In genomic region chr17:31389432-31390050, GRCm38 (mm10) we compare ENCODE assay signal across 9 mouse cellular contexts. TPM values are rescaled to one million over a fixed set of nuclear protein-coding genes. Genes with fewer than 3 reads are reported as not detected.
DNase-seq lines count a peak whose midpoint lies in the region; ATAC-seq and TF ChIP-seq lines count a peak whose summit lies in the region.
"Had no signal": no experiment of that assay in that cellular context is flagged by ENCODE, and none has a peak within 500 bp of the region (broad histone marks: within the 10 kb centered on the region; RNA-seq: fewer than 3 reads in every experiment).

No protein-coding gene starts in this region.

- H3K36me3 ChIP-seq in forebrain, embryonic 12.5 days (replicated peaks), result no peaks in the 10 kb centered on the region
- H3K36me3 ChIP-seq in forebrain, postnatal 0 days (ENCODE audit: insufficient read depth), result no peaks in the 10 kb centered on the region
- no peaks in the 10 kb centered on the region for H3K36me3 ChIP-seq in midbrain, embryonic 16.5 days (ENCODE audit: control insufficient read depth, insufficient read depth, low read length)

- no peaks in the 10 kb centered on the region for H3K27me3 ChIP-seq in forebrain, embryonic 12.5 days
- no peaks in the 10 kb centered on the region for H3K27me3 ChIP-seq in forebrain, postnatal 0 days (ENCODE audit: insufficient read depth, low read length)
- no peaks in the 10 kb centered on the region for H3K27me3 ChIP-seq in midbrain, embryonic 16.5 days (ENCODE audit: control insufficient read depth, insufficient read depth, low read depth, low read length)

- H3K9ac ChIP-seq in forebrain, embryonic 12.5 days, result no peak overlapping the region
- H3K9ac ChIP-seq in forebrain, postnatal 0 days, result no peak overlapping the region; the same call in 1 of the 2 replicates
- 0 out of 2 replicates have a peak overlapping the region, but pooled peaks have one; percentile 7 for H3K9ac ChIP-seq in midbrain, embryonic 16.5 days (ENCODE audit: low read depth, low read length)

- H3K4me1 ChIP-seq in forebrain, embryonic 12.5 days, result peaks cover 55% of the 10 kb centered on the region
- H3K4me1 ChIP-seq in forebrain, postnatal 0 days (ENCODE audit: insufficient read depth), result peaks cover 27% of the 10 kb centered on the region
- H3K4me1 ChIP-seq in midbrain, embryonic 16.5 days (ENCODE audit: control insufficient read depth, insufficient read depth, low read length), result peaks cover 49% of the 10 kb centered on the region

- H3K27ac ChIP-seq in forebrain, embryonic 12.5 days, result 0 out of 2 replicates have a peak overlapping the region, but pooled peaks have one; percentile 27
- H3K27ac ChIP-seq in forebrain, postnatal 0 days (ENCODE audit: low read depth, low read length), result peak overlapping the region; percentile 50; the same call in 1 of the 2 replicates
- peak overlapping the region; percentile 5; the same call in 1 of the 2 replicates for H3K27ac ChIP-seq in midbrain, embryonic 16.5 days (ENCODE audit: low read length)

- 76% methylated on average over 3 of the region's 3 CpGs for WGBS in forebrain, embryonic 12.5 days
- WGBS in forebrain, postnatal 0 days, result 81% methylated on average over 3 of the region's 3 CpGs
- WGBS in midbrain, embryonic 16.5 days, result 91% methylated on average over 3 of the region's 3 CpGs

- no peak for TF ChIP-seq CTCF in forebrain, postnatal 0 days (IDR thresholded peaks at IDR 0.05; ENCODE audit: low read depth)

- H3K4me2 ChIP-seq in forebrain, embryonic 12.5 days, result no peak overlapping the region
- H3K4me2 ChIP-seq in forebrain, postnatal 0 days (ENCODE audit: low read depth), result peak overlapping the region; percentile 66; the same call in 1 of the 2 replicates
- H3K4me2 ChIP-seq in midbrain, embryonic 16.5 days (ENCODE audit: low read length), result peak overlapping the region; percentile 87

- H3K9me3 ChIP-seq in forebrain, embryonic 12.5 days, result no peaks in the 10 kb centered on the region
- H3K9me3 ChIP-seq in forebrain, postnatal 0 days (ENCODE audit: low read length), result no peaks in the 10 kb centered on the region
- no peaks in the 10 kb centered on the region for H3K9me3 ChIP-seq in midbrain, embryonic 16.5 days (replicated peaks; ENCODE audit: control insufficient read depth, low read length, poor library complexity, severe bottlenecking)

- DNase-seq in kidney, adult 9 months, result peak; percentile 44
- DNase-seq in kidney, postnatal 10 days, result no peak
- peak; percentile 55 for DNase-seq in forebrain, postnatal 0 days
- DNase-seq in layer of hippocampus, adult 9-11 months, result no peak
- no peak for DNase-seq in right cerebral cortex, adult 2 months (ENCODE audit: low spot score in 2 of 2)
- DNase-seq: gastrocnemius, postnatal 14 days; thymus, postnatal 14 days had no signal

- H3K4me3 ChIP-seq in forebrain, embryonic 12.5 days (replicated peaks), result no peak overlapping the region
- H3K4me3 ChIP-seq in forebrain, postnatal 0 days (ENCODE audit: low read depth, low read length), result no peak overlapping the region
- H3K4me3 ChIP-seq in midbrain, embryonic 16.5 days (ENCODE audit: low read depth, low read length), result no peak overlapping the region

- no peak for ATAC-seq in forebrain, embryonic 12.5 days (ENCODE audit: low FRiP score)
- ATAC-seq in forebrain, postnatal 0 days, result no peak
- no peak for ATAC-seq in midbrain, embryonic 16.5 days

RNA-seq across cellular contexts. Expression of gene Pde9a, which starts 3.5 kb away (rescaled TPM):
- 34.7 and 36.7 TPM in 2 replicates for polyA plus RNA-seq in forebrain, embryonic 12.5 days (2016; fragmentation: Nextera tagmentation; extraction: Ambion mirVana)
- 40.4 and 43.9 TPM in 2 replicates for total RNA-seq in forebrain, postnatal 0 days (2014; rRNA removed)
- 35.5 and 43.6 TPM in 2 replicates for polyA plus RNA-seq in forebrain, postnatal 0 days (2015; fragmentation: Nextera tagmentation; extraction: Ambion mirVana)
- polyA plus RNA-seq in midbrain, embryonic 16.5 days (2015; fragmentation: Nextera tagmentation; extraction: Ambion mirVana), result 33.1 and 41.0 TPM in 2 replicates

Comparison
In these comparisons a context has a peak if more than half of its experiments do, and no peak if none do; other contexts are left out.
1. DNase-seq: peak in kidney, adult 9 months (single experiment) and forebrain, postnatal 0 days (single experiment); none in kidney, postnatal 10 days (single experiment), layer of hippocampus, adult 9-11 months (single experiment) and right cerebral cortex, adult 2 months (0 of 2).
2. Peak in every context shown above with its lines, with median percentiles within 50 percentile points of each other: H3K27ac ChIP-seq.